Mouse (Mus musculus) stomach, postnatal 0 days (tissue): ENCODE measurements around the gene Megf9. TPM values are rescaled to one million over a fixed set of nuclear protein-coding genes. Genes with fewer than 3 reads are reported as not detected.

Source experiments
- ATAC-seq: fragments of 200-750 bp; cut with Nextera tagmentation; 2 replicates; pipeline ENCODE4 v1.8.0; 2017; ENCODE audit not compliant: low FRiP score, low TSS enrichment
- DNase-seq: peaks from one replicate; pipeline ENCODE4 v3.0.0-alpha.2; 2016; ENCODE audit warnings: low spot score
- H3K27ac ChIP-seq: fragments of 300-500 bp; sonication (generic); replicated peaks from 2 replicates; pipeline ENCODE4 v1.5.1; 2014; ENCODE audit warnings: mild to moderate bottlenecking, control low read depth
- H3K27me3 ChIP-seq: fragments of 300-500 bp; sonication (generic); 2 replicates; pipeline ENCODE4 v1.6.1; 2014; ENCODE audit warnings: low read length; ENCODE audit not compliant: control insufficient read depth, insufficient read depth
- H3K36me3 ChIP-seq: fragments of 300-500 bp; sonication (generic); 2 replicates; pipeline ENCODE4 v1.6.1; 2014; ENCODE audit warnings: low read length, mixed read lengths; ENCODE audit not compliant: control insufficient read depth, insufficient read depth
- H3K4me1 ChIP-seq: fragments of 300-500 bp; sonication (generic); replicated peaks from 2 replicates; pipeline ENCODE4 v1.6.1; 2014; ENCODE audit warnings: antibody characterized with exemption; ENCODE audit not compliant: control insufficient read depth, insufficient read depth
- H3K4me2 ChIP-seq: fragments of 300-500 bp; sonication (generic); replicated peaks from 2 replicates; pipeline ENCODE4 v1.6.1; 2014; ENCODE audit warnings: low read depth, mild to moderate bottlenecking, control low read depth, moderate library complexity
- H3K4me3 ChIP-seq: fragments of 300-500 bp; sonication (generic); 2 replicates; pipeline ENCODE4 v1.5.1; 2014; ENCODE audit warnings: low read depth, low read length, control low read depth
- H3K9ac ChIP-seq: fragments of 300-500 bp; sonication (generic); 2 replicates; pipeline ENCODE4 v1.6.1; 2014; ENCODE audit warnings: mild to moderate bottlenecking, low read length, control low read depth, mixed read lengths
- H3K9me3 ChIP-seq: fragments of 300-500 bp; sonication (generic); 2 replicates; pipeline ENCODE4 v1.6.1; 2016; ENCODE audit warnings: low read length; ENCODE audit not compliant: control insufficient read depth
- CTCF ChIP-seq: IDR thresholded peaks from 2 replicates; pipeline ENCODE4 v1.5.1; 2016; ENCODE audit warnings: antibody characterized with exemption, low read depth, mild to moderate bottlenecking, moderate library complexity
- EP300 ChIP-seq: optimal IDR thresholded peaks from 2 replicates; pipeline ENCODE3; 2016; ENCODE audit warnings: antibody characterized with exemption
- WGBS: fragments of 180-500 bp; shearing (Covaris S2); extraction: QIAGEN DNeasy Blood & Tissue Kit; methylation state at CpG from one replicate; pipeline ENCODE4 v1.1.7; 2014; 5-methylcytosine and 5-hydroxymethylcytosine counted together
- polyA plus RNA-seq: library from polyadenylated mRNA; unstranded; fragments of >200 nt; fragmentation: Nextera tagmentation; extraction: Ambion mirVana; gene quantifications from 2 replicates; pipeline ENCODE4 v1.2.1, GENCODE M21; 2015

Megf9 gene
- polyA plus RNA-seq, 1 experiment from 2014 or later: 6.3 TPM

DNA sequence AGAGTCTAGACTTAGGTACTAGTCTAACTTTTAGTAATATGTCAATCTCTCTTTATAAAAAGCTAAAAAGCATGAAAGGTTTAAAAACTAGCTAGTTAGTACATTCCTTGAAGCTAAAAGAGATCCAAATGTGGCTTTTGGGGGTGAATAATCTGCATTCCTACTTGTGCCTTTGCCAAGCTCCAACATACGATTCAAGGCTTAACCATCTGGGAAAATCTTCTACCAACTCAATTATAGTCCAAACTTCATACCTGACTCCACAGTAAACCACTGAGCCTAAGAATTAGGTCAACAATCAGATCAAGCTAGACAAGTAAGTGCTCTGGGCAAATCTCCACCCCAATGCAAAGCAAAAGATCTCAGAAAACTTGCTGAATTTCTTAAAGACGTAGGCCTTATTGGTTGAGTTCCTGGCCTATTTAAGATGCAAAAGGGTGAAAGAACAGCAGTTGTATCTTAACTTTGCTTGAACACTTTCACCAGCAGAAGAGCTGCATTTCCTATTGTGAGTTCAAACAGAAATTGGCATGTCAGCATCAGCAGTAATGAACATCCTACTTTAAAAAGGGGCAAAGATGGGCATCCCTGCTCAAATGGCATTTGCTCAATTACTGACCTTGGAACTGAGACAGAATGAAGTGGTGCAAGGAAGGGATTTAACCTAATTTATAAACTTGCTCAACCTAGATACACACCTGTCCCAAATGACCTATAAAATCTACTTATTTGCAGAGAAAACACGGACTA, 1.6 kb downstream of the Megf9 start:
- WGBS: 43% methylated on average over 3 of the region's 3 CpGs
- Histone ChIP-seq H3K9ac (peak overlapping the region; percentile 81; the same call in 1 of the 2 replicates), H3K27me3 (no peaks in the 10 kb centered on the region), H3K4me3 (peak overlapping the region; percentile 86), H3K4me2 (peak overlapping the region; percentile 98), H3K27ac (no peak overlapping the region), H3K36me3 (no peaks in the 10 kb centered on the region), H3K9me3 (no peaks in the 10 kb centered on the region), H3K4me1 (peaks cover 8% of the 10 kb centered on the region; the same call in 1 of the 2 replicates)
- DNase-seq: no peak
- no peak for ATAC-seq
- TF ChIP-seq CTCF (no peak), EP300 (no peak)

DNA sequence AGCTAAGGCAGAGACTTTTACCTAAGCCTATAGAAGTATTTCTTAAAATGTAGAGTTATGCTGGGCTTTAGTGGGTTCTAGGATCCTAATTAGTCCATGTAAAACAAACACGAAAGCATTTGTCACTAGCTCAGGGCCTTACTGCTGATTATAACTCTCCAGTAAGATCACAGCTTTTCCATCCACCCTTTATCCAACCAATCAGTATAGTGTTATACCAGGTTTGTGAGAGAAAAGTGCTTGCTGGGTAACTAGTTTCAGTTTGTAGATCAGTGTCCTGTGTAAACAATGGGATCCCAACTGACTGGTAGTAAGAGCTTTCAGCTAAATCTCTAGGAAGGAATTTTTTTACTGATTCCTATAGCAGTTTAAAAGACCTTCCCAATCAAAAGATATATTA, 3.8 kb downstream of the Megf9 start:
- Histone ChIP-seq H3K4me3 (no peak overlapping the region), H3K9me3 (no peaks in the 10 kb centered on the region), H3K9ac (no peak overlapping the region), H3K36me3 (no peaks in the 10 kb centered on the region), H3K4me2 (0 out of 2 replicates have a peak overlapping the region, but pooled peaks have one; percentile 4), H3K27ac (no peak overlapping the region), H3K27me3 (no peaks in the 10 kb centered on the region), H3K4me1 (peaks cover 8% of the 10 kb centered on the region; the same call in 1 of the 2 replicates)
- DNase-seq (no peak), ATAC-seq (no peak)
- TF ChIP-seq EP300 (no peak), CTCF (no peak)
- WGBS: 69% methylated on average over 1 of the region's 1 CpGs

DNA sequence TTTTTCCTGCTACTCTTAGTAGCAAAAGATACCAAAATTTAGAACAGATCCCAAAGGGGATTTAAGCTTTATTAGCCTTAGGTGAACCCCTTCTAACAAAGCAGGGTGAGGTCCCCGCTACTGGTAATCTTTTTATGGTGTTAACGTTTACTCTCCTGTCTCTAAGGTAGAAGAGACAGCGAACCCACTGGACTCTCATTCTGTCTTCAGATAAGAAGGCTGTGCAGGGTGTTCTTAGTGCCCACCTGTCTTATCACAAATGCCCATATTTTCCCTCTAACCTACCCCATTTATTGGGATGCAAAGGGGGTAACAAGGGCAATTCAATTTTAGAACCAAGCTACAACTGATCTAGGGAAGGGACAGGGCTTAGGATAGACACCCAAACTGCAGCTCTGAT, 6.2 kb downstream of the Megf9 start:
- WGBS: 70% methylated on average over 3 of the region's 3 CpGs
- Histone ChIP-seq H3K9ac (no peak overlapping the region), H3K27me3 (no peaks in the 10 kb centered on the region), H3K27ac (no peak overlapping the region), H3K4me2 (no peak overlapping the region), H3K36me3 (no peaks in the 10 kb centered on the region), H3K9me3 (no peaks in the 10 kb centered on the region), H3K4me1 (no peaks in the 10 kb centered on the region), H3K4me3 (no peak overlapping the region)
- ATAC-seq (no peak), DNase-seq (no peak)
- TF ChIP-seq CTCF (no peak), EP300 (no peak)

GRCm38 (mm10) chr4:70523346-70523745, 11.4 kb downstream of the Megf9 start:
- H3K4me2 ChIP-seq: no peak overlapping the region
- ATAC-seq: no peak
- no peaks in the 10 kb centered on the region for H3K27me3 ChIP-seq
- no peak overlapping the region for H3K4me3 ChIP-seq
- no peak overlapping the region for H3K9ac ChIP-seq
- no peaks in the 10 kb centered on the region for H3K36me3 ChIP-seq
- TF ChIP-seq EP300: no peak
- TF ChIP-seq CTCF: no peak
- WGBS: 73% methylated on average over 2 of the region's 2 CpGs
- no peak for DNase-seq
- H3K4me1 ChIP-seq: no peaks in the 10 kb centered on the region
- H3K27ac ChIP-seq: no peak overlapping the region
- H3K9me3 ChIP-seq: no peaks in the 10 kb centered on the region

DNA sequence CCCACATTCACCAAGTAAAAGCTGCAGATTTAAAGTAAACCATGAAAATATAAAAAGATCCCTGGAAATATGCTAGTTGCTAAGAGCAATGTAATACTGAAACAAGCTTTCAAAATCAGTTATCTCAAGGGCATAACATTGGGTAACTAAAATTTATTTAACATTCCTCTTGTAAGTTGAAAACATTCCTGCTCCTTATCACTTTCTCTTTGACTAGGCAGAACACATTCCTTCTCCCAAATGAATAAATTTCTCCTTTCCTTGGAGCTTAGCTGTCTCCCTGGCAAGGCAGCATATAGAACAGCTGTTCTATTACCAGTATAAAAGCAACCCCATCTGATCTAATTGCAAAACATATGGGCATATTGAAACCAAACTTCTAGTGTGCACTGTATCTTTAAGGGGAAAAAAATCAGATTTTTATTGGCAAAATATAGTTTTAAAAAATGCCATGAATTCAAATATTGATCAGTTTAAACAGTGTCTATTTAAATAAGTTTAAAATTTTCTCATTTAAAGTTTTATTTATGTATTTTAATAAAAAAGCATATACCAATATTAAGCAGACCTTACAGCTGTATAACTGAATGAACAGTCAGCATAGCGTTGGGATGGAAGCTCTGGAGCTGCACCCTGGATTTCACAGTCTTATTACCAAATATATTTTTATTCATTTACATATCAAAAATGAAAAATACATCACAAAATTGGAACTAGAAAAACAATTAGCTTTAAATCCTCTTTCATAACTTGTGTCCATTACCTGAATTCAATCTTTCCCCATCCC, 13.1 kb downstream of the Megf9 start:
- no peaks in the 10 kb centered on the region for H3K27me3 ChIP-seq
- WGBS: 78% methylated on average over 1 of the region's 1 CpGs
- ATAC-seq: no peak
- H3K4me2 ChIP-seq: no peak overlapping the region
- no peaks in the 10 kb centered on the region for H3K9me3 ChIP-seq
- H3K4me1 ChIP-seq: no peaks in the 10 kb centered on the region
- no peak overlapping the region for H3K4me3 ChIP-seq
- DNase-seq: no peak
- TF ChIP-seq EP300 (no peak), CTCF (no peak)
- H3K27ac ChIP-seq: no peak overlapping the region
- H3K9ac ChIP-seq: no peak overlapping the region
- H3K36me3 ChIP-seq: no peaks in the 10 kb centered on the region

DNA sequence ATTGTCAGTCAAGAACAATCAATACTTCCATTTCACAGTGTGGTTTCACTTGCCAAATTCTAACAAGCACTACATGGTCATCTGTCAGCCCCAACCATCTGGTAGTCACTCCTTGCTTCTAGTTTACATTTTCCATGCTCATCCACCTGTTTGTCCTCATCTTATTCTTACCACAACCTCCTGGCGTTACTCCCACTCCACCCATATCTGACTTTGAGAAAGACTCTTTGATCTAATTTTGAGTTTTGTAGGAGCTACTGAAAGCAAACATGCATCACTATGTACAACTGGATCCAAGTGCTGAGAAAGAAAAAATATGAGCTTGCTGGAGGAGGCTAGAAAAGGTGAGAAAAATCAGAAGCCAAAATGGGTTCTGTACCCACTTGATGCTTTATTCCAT, 17.1 kb downstream of the Megf9 start:
- TF ChIP-seq CTCF (no peak), EP300 (no peak)
- no peak overlapping the region for H3K9ac ChIP-seq
- H3K4me1 ChIP-seq: no peaks in the 10 kb centered on the region
- DNase-seq: no peak
- H3K9me3 ChIP-seq: no peaks in the 10 kb centered on the region
- no peak for ATAC-seq
- H3K27ac ChIP-seq: no peak overlapping the region
- no peak overlapping the region for H3K4me2 ChIP-seq
- WGBS: 59% methylated on average over 1 of the region's 1 CpGs
- no peak overlapping the region for H3K4me3 ChIP-seq
- H3K36me3 ChIP-seq: no peaks in the 10 kb centered on the region
- H3K27me3 ChIP-seq: no peaks in the 10 kb centered on the region
